Mouse (Mus musculus): ENCODE measurements around the gene S100a7a. TPM values are rescaled to one million over a fixed set of nuclear protein-coding genes. Genes with fewer than 3 reads are reported as not detected.

S100a7a gene
- polyA plus RNA-seq, 1 experiment from 2014 or later, result not detected

DNA sequence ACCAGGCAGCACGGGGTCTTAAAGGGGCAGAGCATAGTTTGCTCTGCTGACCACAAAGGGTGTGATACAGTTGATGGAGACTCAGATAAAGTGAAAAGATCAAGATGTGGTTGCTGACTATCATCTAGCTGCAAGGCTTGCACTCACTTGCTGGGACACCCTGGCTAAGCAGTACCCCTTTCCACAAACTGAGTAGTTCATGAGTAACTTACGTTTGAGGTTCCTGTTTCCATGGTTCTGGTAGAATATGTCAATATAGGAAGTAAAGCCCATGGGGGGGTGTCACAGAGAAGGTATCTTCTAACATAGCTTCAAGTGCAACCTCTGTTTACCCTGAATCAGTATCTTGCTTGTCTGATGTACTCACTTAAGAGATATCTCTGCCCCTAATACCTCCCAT lies 39.7 kb downstream of the S100a7a start:
- ATAC-seq (replicated peaks; ENCODE audit: insufficient number of reproducible peaks, low FRiP score, low TSS enrichment, low read depth), result no peak
- WGBS, result 83% methylated on average over 2 of the region's 2 CpGs
- H3K27ac ChIP-seq (replicated peaks; ENCODE audit: low read depth, low read length), result no peak overlapping the region
- H3K4me2 ChIP-seq (ENCODE audit: low read depth, low read length), result no peak overlapping the region
- no peaks in the 10 kb centered on the region for H3K27me3 ChIP-seq (ENCODE audit: control insufficient read depth, insufficient read depth, low read length)
- no peaks in the 10 kb centered on the region for H3K9me3 ChIP-seq (replicated peaks; ENCODE audit: control insufficient read depth, low read length)
- no peaks in the 10 kb centered on the region for H3K36me3 ChIP-seq (replicated peaks; ENCODE audit: control insufficient read depth, insufficient read depth, low read depth, low read length)
- no peaks in the 10 kb centered on the region for H3K4me1 ChIP-seq (ENCODE audit: control insufficient read depth, insufficient read depth, low read length)
- H3K9ac ChIP-seq (replicated peaks; ENCODE audit: low read length), result no peak overlapping the region
- H3K4me3 ChIP-seq (ENCODE audit: low read depth, low read length), result no peak overlapping the region
- no peak for DNase-seq (ENCODE audit: low spot score)

DNA sequence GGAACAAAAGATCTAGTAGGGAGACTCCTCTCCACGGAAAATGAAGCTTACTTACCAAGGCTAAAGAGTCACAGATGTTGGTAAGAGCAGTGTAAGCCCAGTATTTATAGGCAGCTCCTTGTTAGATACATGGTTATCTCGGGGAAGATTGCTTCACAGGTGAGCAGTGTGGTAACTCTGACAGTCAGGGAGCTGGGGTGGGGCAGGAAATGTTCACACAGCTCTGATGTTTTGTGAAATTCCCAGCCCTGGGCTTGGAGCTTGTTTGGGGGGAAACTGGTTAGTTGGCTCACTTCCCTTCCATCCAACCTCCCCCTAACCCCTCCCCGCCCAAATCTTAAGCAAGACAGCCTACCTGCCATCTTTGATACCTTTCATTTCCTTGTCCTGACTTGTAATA lies 41.8 kb downstream of the S100a7a start, which contains the start of gene S100a9:
Gene S100a9 (minus strand): TSS at position 109 of the 400 bp plus-strand sequence.
- DNase-seq (ENCODE audit: low spot score) (no peak), ATAC-seq (replicated peaks; ENCODE audit: insufficient number of reproducible peaks, low FRiP score, low TSS enrichment, low read depth) (no peak)
- Histone ChIP-seq H3K4me1 (ENCODE audit: control insufficient read depth, insufficient read depth, low read length) (no peaks in the 10 kb centered on the region), H3K4me3 (ENCODE audit: low read depth, low read length) (no peak within 1 kb of the TSS), H3K9ac (replicated peaks; ENCODE audit: low read length) (no peak within 1 kb of the TSS), H3K4me2 (ENCODE audit: low read depth, low read length) (no peak within 1 kb of the TSS), H3K27me3 (ENCODE audit: control insufficient read depth, insufficient read depth, low read length) (no peaks in the 10 kb centered on the region), H3K36me3 (replicated peaks; ENCODE audit: control insufficient read depth, insufficient read depth, low read depth, low read length) (no peaks in the 10 kb centered on the region), H3K27ac (replicated peaks; ENCODE audit: low read depth, low read length) (no peak within 1 kb of the TSS), H3K9me3 (replicated peaks; ENCODE audit: control insufficient read depth, low read length) (no peaks in the 10 kb centered on the region)
- WGBS, result 67% methylated on average over 3 of the region's 3 CpGs

DNA sequence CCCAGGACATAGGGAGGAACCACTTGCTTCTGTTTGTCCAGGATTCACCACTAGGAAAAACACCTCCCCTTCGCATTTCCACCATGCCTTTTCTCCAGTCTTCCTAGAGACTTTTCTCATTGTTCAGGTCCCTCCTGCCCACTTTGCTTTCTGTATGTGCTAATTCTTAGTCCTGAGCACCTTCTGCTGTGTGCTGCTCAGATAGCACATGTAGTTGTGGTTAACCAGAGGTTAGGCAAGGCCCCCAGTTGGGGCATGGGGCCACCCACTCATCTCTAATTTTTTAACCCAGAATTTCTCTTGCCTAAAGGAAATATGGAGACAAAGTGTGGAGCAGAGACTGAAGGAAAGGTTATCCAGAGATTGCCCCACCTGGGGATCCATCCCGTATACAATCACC lies 48.4 kb downstream of the S100a7a start:
- Histone ChIP-seq H3K27ac (replicated peaks; ENCODE audit: low read depth, low read length) (no peak overlapping the region), H3K4me1 (ENCODE audit: control insufficient read depth, insufficient read depth, low read length) (no peaks in the 10 kb centered on the region), H3K4me3 (ENCODE audit: low read depth, low read length) (no peak overlapping the region), H3K36me3 (replicated peaks; ENCODE audit: control insufficient read depth, insufficient read depth, low read depth, low read length) (no peaks in the 10 kb centered on the region), H3K27me3 (ENCODE audit: control insufficient read depth, insufficient read depth, low read length) (no peaks in the 10 kb centered on the region), H3K4me2 (ENCODE audit: low read depth, low read length) (no peak overlapping the region), H3K9ac (replicated peaks; ENCODE audit: low read length) (no peak overlapping the region), H3K9me3 (replicated peaks; ENCODE audit: control insufficient read depth, low read length) (no peaks in the 10 kb centered on the region)
- ATAC-seq (replicated peaks; ENCODE audit: insufficient number of reproducible peaks, low FRiP score, low TSS enrichment, low read depth) (no peak), DNase-seq (ENCODE audit: low spot score) (no peak)
- 85% methylated on average over 2 of the region's 2 CpGs for WGBS

Other genes starting within 250 kb of the S100a7a start
- gene Ints3, start 220.4 kb upstream of the S100a7a start, polyA plus RNA-seq (2014; fragmentation: Nextera tagmentation; extraction: Ambion mirVana), result 31.7 and 32.1 TPM in 2 replicates
- gene Npr1, start 188.2 kb upstream of the S100a7a start, polyA plus RNA-seq (2014; fragmentation: Nextera tagmentation; extraction: Ambion mirVana), result 1.7 and 3.0 TPM in 2 replicates
- gene Ilf2, start 177.9 kb upstream of the S100a7a start, polyA plus RNA-seq (2014; fragmentation: Nextera tagmentation; extraction: Ambion mirVana), result 364 and 383 TPM in 2 replicates
- 63.3 and 65.8 TPM in 2 replicates for gene Snapin, start 163.0 kb upstream of the S100a7a start, polyA plus RNA-seq (2014; fragmentation: Nextera tagmentation; extraction: Ambion mirVana)
- gene Chtop, start 144.5 kb upstream of the S100a7a start, polyA plus RNA-seq (2014; fragmentation: Nextera tagmentation; extraction: Ambion mirVana), result 126 and 132 TPM in 2 replicates
- gene S100a1, start 139.6 kb upstream of the S100a7a start, polyA plus RNA-seq (2014; fragmentation: Nextera tagmentation; extraction: Ambion mirVana), result 8.4 and 13.4 TPM in 2 replicates
- gene S100a13, start 139.6 kb upstream of the S100a7a start, polyA plus RNA-seq (2014; fragmentation: Nextera tagmentation; extraction: Ambion mirVana), result 12.9 and 14.6 TPM in 2 replicates
- gene S100a14, start 127.2 kb upstream of the S100a7a start, polyA plus RNA-seq (2014; fragmentation: Nextera tagmentation; extraction: Ambion mirVana), result 0.32 TPM in 1 of 2 replicates, not detected in the other
- gene S100a16, start 116.8 kb upstream of the S100a7a start, polyA plus RNA-seq (2014; fragmentation: Nextera tagmentation; extraction: Ambion mirVana), result 48.2 and 52.1 TPM in 2 replicates
- not detected in 2 replicates for gene S100a3, start 93.4 kb upstream of the S100a7a start, polyA plus RNA-seq (2014; fragmentation: Nextera tagmentation; extraction: Ambion mirVana)
- gene S100a2, start 63.8 kb upstream of the S100a7a start, polyA plus RNA-seq (2014; fragmentation: Nextera tagmentation; extraction: Ambion mirVana), result not detected in 2 replicates
- not detected in 2 replicates for gene Gm42674, start 52.1 kb upstream of the S100a7a start, polyA plus RNA-seq (2014; fragmentation: Nextera tagmentation; extraction: Ambion mirVana)
- 3.4 and 3.9 TPM in 2 replicates for gene S100a4, start 50.2 kb upstream of the S100a7a start, polyA plus RNA-seq (2014; fragmentation: Nextera tagmentation; extraction: Ambion mirVana)
- not detected in 2 replicates for gene S100a5, start 45.5 kb upstream of the S100a7a start, polyA plus RNA-seq (2014; fragmentation: Nextera tagmentation; extraction: Ambion mirVana)
- 23.7 and 25.3 TPM in 2 replicates for gene S100a6, start 41.1 kb upstream of the S100a7a start, polyA plus RNA-seq (2014; fragmentation: Nextera tagmentation; extraction: Ambion mirVana)
- gene S100a8, start 15.0 kb downstream of the S100a7a start, polyA plus RNA-seq (2014; fragmentation: Nextera tagmentation; extraction: Ambion mirVana), result 10.5 and 13.2 TPM in 2 replicates
- gene S100a9, start 41.7 kb downstream of the S100a7a start, polyA plus RNA-seq (2014; fragmentation: Nextera tagmentation; extraction: Ambion mirVana), result 5.7 and 5.8 TPM in 2 replicates
- gene Pglyrp4, start 72.9 kb downstream of the S100a7a start, polyA plus RNA-seq (2014; fragmentation: Nextera tagmentation; extraction: Ambion mirVana), result not detected in 2 replicates
- not detected in 2 replicates for gene Gm5849, start 123.9 kb downstream of the S100a7a start, polyA plus RNA-seq (2014; fragmentation: Nextera tagmentation; extraction: Ambion mirVana)

Measured in embryonic facial prominence, embryonic 11.5 days (tissue).